7 mouse cellular contexts compared by ENCODE assay signal in the genomic region with DNA sequence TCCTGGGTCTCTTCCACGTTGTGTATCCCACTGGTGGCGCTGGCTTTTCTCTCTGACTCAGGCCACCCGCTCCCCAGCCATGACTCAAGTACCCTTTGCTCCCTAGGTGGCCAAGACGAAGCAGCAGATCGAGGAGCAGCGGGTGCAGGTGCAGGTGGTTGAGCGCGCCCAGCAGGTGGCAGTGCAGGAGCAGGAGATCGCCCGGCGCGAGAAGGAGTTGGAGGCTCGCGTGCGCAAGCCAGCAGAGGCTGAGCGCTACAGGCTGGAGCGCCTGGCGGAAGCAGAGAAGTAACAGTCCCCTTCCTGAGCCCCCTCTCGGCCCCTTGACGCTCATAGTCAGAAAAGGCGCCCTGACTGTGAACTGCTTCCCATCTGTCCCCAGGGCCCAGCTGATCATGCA. TPM values are rescaled to one million over a fixed set of nuclear protein-coding genes. Genes with fewer than 3 reads are reported as not detected.
DNase-seq lines count a peak whose midpoint lies in the region; ATAC-seq and TF ChIP-seq lines count a peak whose summit lies in the region.

No protein-coding gene starts in this region.

- no peaks in the 10 kb centered on the region for H3K27me3 ChIP-seq in intestine, embryonic 15.5 days (replicated peaks)
- no peaks in the 10 kb centered on the region for H3K27me3 ChIP-seq in limb, embryonic 12.5 days
- H3K27me3 ChIP-seq in midbrain, embryonic 13.5 days: no peaks in the 10 kb centered on the region
- H3K27me3 ChIP-seq in spleen, adult 2 months (ENCODE audit: control insufficient read depth, insufficient read depth, low read length): no peaks in the 10 kb centered on the region

- peaks cover 25% of the 10 kb centered on the region for H3K36me3 ChIP-seq in intestine, embryonic 15.5 days
- peaks cover 82% of the 10 kb centered on the region for H3K36me3 ChIP-seq in limb, embryonic 12.5 days
- peaks cover 59% of the 10 kb centered on the region for H3K36me3 ChIP-seq in midbrain, embryonic 13.5 days
- peaks cover 10% of the 10 kb centered on the region for H3K36me3 ChIP-seq in spleen, adult 2 months (ENCODE audit: control insufficient read depth, insufficient read depth, low read length)

- DNase-seq in adrenal gland, adult 2 months: peak; percentile 92
- peak; percentile 93 for DNase-seq in embryo, embryonic 10 days (ENCODE audit: low spot score)
- DNase-seq in gastrocnemius, postnatal 25 days: peak; percentile 74
- DNase-seq in spleen, adult 2 months (ENCODE audit: low read depth in 1 of 2, low spot score in 2 of 2): peak; percentile 69 to 88

- 0 out of 2 replicates have a peak overlapping the region, but pooled peaks have one; percentile 0 for H3K4me3 ChIP-seq in intestine, embryonic 15.5 days (replicated peaks)
- H3K4me3 ChIP-seq in limb, embryonic 12.5 days (replicated peaks): peak overlapping the region; percentile 18
- peak overlapping the region; percentile 2; the same call in 1 of the 2 replicates for H3K4me3 ChIP-seq in midbrain, embryonic 13.5 days (replicated peaks)
- H3K4me3 ChIP-seq in spleen, adult 2 months (ENCODE audit: extremely low read depth, insufficient read depth, insufficient read length): no peak overlapping the region

- ATAC-seq in intestine, embryonic 15.5 days: peak; percentile 91
- ATAC-seq in limb, embryonic 12.5 days (ENCODE audit: insufficient number of reproducible peaks, insufficient read depth, low FRiP score, low TSS enrichment, low read depth): peak; percentile 48
- ATAC-seq in midbrain, embryonic 13.5 days: peak; percentile 75

- peaks cover 14% of the 10 kb centered on the region for H3K4me1 ChIP-seq in intestine, embryonic 15.5 days (replicated peaks)
- peaks cover 26% of the 10 kb centered on the region for H3K4me1 ChIP-seq in limb, embryonic 12.5 days (replicated peaks)
- H3K4me1 ChIP-seq in midbrain, embryonic 13.5 days (replicated peaks): peaks cover 27% of the 10 kb centered on the region
- H3K4me1 ChIP-seq in spleen, adult 2 months (ENCODE audit: control insufficient read depth, insufficient read depth, insufficient read length): peaks cover 2% of the 10 kb centered on the region; the same call in 1 of the 2 replicates

- WGBS in intestine, embryonic 15.5 days: under 1% methylated on average over 21 of the region's 21 CpGs
- WGBS in limb, embryonic 12.5 days: 1% methylated on average over 21 of the region's 21 CpGs
- WGBS in midbrain, embryonic 13.5 days: 1% methylated on average over 21 of the region's 21 CpGs
- 4% methylated on average over 21 of the region's 21 CpGs for WGBS in spleen, adult 2 months

- no peak overlapping the region; the same call in 1 of the 2 replicates for H3K27ac ChIP-seq in intestine, embryonic 15.5 days
- H3K27ac ChIP-seq in limb, embryonic 12.5 days: peak overlapping the region; percentile 72
- no peak overlapping the region for H3K27ac ChIP-seq in midbrain, embryonic 13.5 days
- H3K27ac ChIP-seq in spleen, adult 2 months (ENCODE audit: insufficient read depth, low read length): no peak overlapping the region

- H3K9me3 ChIP-seq in intestine, embryonic 15.5 days: no peaks in the 10 kb centered on the region
- no peaks in the 10 kb centered on the region for H3K9me3 ChIP-seq in limb, embryonic 12.5 days
- H3K9me3 ChIP-seq in midbrain, embryonic 13.5 days: no peaks in the 10 kb centered on the region

- H3K9ac ChIP-seq in intestine, embryonic 15.5 days: no peak overlapping the region
- H3K9ac ChIP-seq in limb, embryonic 12.5 days (replicated peaks): 0 out of 2 replicates have a peak overlapping the region, but pooled peaks have one; percentile 27
- no peak overlapping the region for H3K9ac ChIP-seq in midbrain, embryonic 13.5 days (replicated peaks)

- peak; percentile 99 for TF ChIP-seq CTCF in spleen, adult 2 months (IDR thresholded peaks at IDR 0.05; ENCODE audit: extremely low read depth, insufficient read depth, insufficient read length, insufficient replicate concordance)

- TF ChIP-seq POLR2A in spleen, adult 2 months (IDR thresholded peaks at IDR 0.05; ENCODE audit: low read depth, low read length): no peak

- H3K4me2 ChIP-seq in intestine, embryonic 15.5 days (replicated peaks): peak overlapping the region; percentile 42
- H3K4me2 ChIP-seq in limb, embryonic 12.5 days: peak overlapping the region; percentile 45
- H3K4me2 ChIP-seq in midbrain, embryonic 13.5 days (replicated peaks): peak overlapping the region; percentile 15; the same call in 1 of the 2 replicates

RNA-seq across cellular contexts. Expression of a gene that starts 6.7 kb away (rescaled TPM):
- 10 to 100 TPM; 59.0 to 74.4 TPM for total RNA-seq in adrenal gland, adult 2 months (2021)
- 61.0 and 66.2 TPM in 2 replicates for polyA plus RNA-seq in adrenal gland, adult 2 months (2012; rRNA removed)
- 10 to 100 TPM; 41.0 to 46.3 TPM for total RNA-seq in gastrocnemius, postnatal 25 days (2021)
- polyA plus RNA-seq in intestine, embryonic 15.5 days (2015; fragmentation: Nextera tagmentation; extraction: Ambion mirVana): 49.1 and 49.4 TPM in 2 replicates
- polyA plus RNA-seq in limb, embryonic 12.5 days (2016; fragmentation: Nextera tagmentation; extraction: Ambion mirVana): 45.8 and 45.9 TPM in 2 replicates
- 59.6 and 67.4 TPM in 2 replicates for polyA plus RNA-seq in midbrain, embryonic 13.5 days (2015; fragmentation: Nextera tagmentation; extraction: Ambion mirVana)
- 29.9 and 35.8 TPM in 2 replicates for polyA plus RNA-seq in spleen, adult 2 months (2012; rRNA removed)

RNA-seq across cellular contexts. Expression of a gene that starts 8.3 kb away (rescaled TPM):
- 10 to 100 TPM in 1 of 2 experiments, 1 to 10 TPM in 1; 9.6 to 13.8 TPM for total RNA-seq in adrenal gland, adult 2 months (2021)
- 17.1 and 17.6 TPM in 2 replicates for polyA plus RNA-seq in adrenal gland, adult 2 months (2012; rRNA removed)
- 1 to 10 TPM; 4.0 to 4.5 TPM for total RNA-seq in gastrocnemius, postnatal 25 days (2021)
- 13.9 and 14.4 TPM in 2 replicates for polyA plus RNA-seq in intestine, embryonic 15.5 days (2015; fragmentation: Nextera tagmentation; extraction: Ambion mirVana)
- 8.7 and 9.9 TPM in 2 replicates for polyA plus RNA-seq in limb, embryonic 12.5 days (2016; fragmentation: Nextera tagmentation; extraction: Ambion mirVana)
- 6.7 and 7.1 TPM in 2 replicates for polyA plus RNA-seq in midbrain, embryonic 13.5 days (2015; fragmentation: Nextera tagmentation; extraction: Ambion mirVana)
- polyA plus RNA-seq in spleen, adult 2 months (2012; rRNA removed): 3.7 and 5.1 TPM in 2 replicates

RNA-seq across cellular contexts. Expression of a gene that starts 8.4 kb away (rescaled TPM):
- 100 to 1,000 TPM; 152 to 198 TPM for total RNA-seq in adrenal gland, adult 2 months (2021)
- 137 and 156 TPM in 2 replicates for polyA plus RNA-seq in adrenal gland, adult 2 months (2012; rRNA removed)
- 10 to 100 TPM; 39.2 to 54.5 TPM for total RNA-seq in gastrocnemius, postnatal 25 days (2021)
- polyA plus RNA-seq in intestine, embryonic 15.5 days (2015; fragmentation: Nextera tagmentation; extraction: Ambion mirVana): 729 and 776 TPM in 2 replicates
- 1,183 and 1,215 TPM in 2 replicates for polyA plus RNA-seq in limb, embryonic 12.5 days (2016; fragmentation: Nextera tagmentation; extraction: Ambion mirVana)
- polyA plus RNA-seq in midbrain, embryonic 13.5 days (2015; fragmentation: Nextera tagmentation; extraction: Ambion mirVana): 1,832 and 1,895 TPM in 2 replicates
- 305 and 404 TPM in 2 replicates for polyA plus RNA-seq in spleen, adult 2 months (2012; rRNA removed)

RNA-seq across cellular contexts. Expression of a gene that starts 11.6 kb away (rescaled TPM):
- total RNA-seq in adrenal gland, adult 2 months (2021): 10 to 100 TPM; 15.4 to 20.8 TPM
- 3.6 and 5.9 TPM in 2 replicates for polyA plus RNA-seq in adrenal gland, adult 2 months (2012; rRNA removed)
- total RNA-seq in gastrocnemius, postnatal 25 days (2021): 1 to 10 TPM; 3.7 to 5.2 TPM
- 14.9 and 16.1 TPM in 2 replicates for polyA plus RNA-seq in intestine, embryonic 15.5 days (2015; fragmentation: Nextera tagmentation; extraction: Ambion mirVana)
- polyA plus RNA-seq in limb, embryonic 12.5 days (2016; fragmentation: Nextera tagmentation; extraction: Ambion mirVana): 16.9 and 19.4 TPM in 2 replicates
- polyA plus RNA-seq in midbrain, embryonic 13.5 days (2015; fragmentation: Nextera tagmentation; extraction: Ambion mirVana): 10.3 and 12.7 TPM in 2 replicates
- polyA plus RNA-seq in spleen, adult 2 months (2012; rRNA removed): 10.8 and 11.6 TPM in 2 replicates

RNA-seq across cellular contexts. Expression of a gene that starts 31.4 kb away (rescaled TPM):
- 1 to 10 TPM; 3.3 to 4.8 TPM for total RNA-seq in adrenal gland, adult 2 months (2021)
- 9.3 and 11.7 TPM in 2 replicates for polyA plus RNA-seq in adrenal gland, adult 2 months (2012; rRNA removed)
- total RNA-seq in gastrocnemius, postnatal 25 days (2021): 1 to 10 TPM in 1 of 2 experiments, under 1 TPM in 1; 0.74 to 1.6 TPM
- 48.5 and 51.7 TPM in 2 replicates for polyA plus RNA-seq in intestine, embryonic 15.5 days (2015; fragmentation: Nextera tagmentation; extraction: Ambion mirVana)
- polyA plus RNA-seq in limb, embryonic 12.5 days (2016; fragmentation: Nextera tagmentation; extraction: Ambion mirVana): 51.3 and 52.5 TPM in 2 replicates
- 28.9 and 33.2 TPM in 2 replicates for polyA plus RNA-seq in midbrain, embryonic 13.5 days (2015; fragmentation: Nextera tagmentation; extraction: Ambion mirVana)
- 58.5 and 84.2 TPM in 2 replicates for polyA plus RNA-seq in spleen, adult 2 months (2012; rRNA removed)
